11 mouse cellular contexts compared by ENCODE assay signal in genomic region chr19:53889555-53889954, GRCm38 (mm10). TPM values are rescaled to one million over a fixed set of nuclear protein-coding genes. Genes with fewer than 3 reads are reported as not detected.
DNase-seq lines count a peak whose midpoint lies in the region; ATAC-seq lines count a peak whose summit lies in the region.
"Had no signal": no experiment of that assay in that cellular context is flagged by ENCODE, and none has a peak within 500 bp of the region (broad histone marks: within the 10 kb centered on the region; RNA-seq: fewer than 3 reads in every experiment).

No protein-coding gene starts in this region.

- DNase-seq in testis, postnatal 10 days (ENCODE audit: low spot score) = peak; percentile 23
- no peak for DNase-seq in testis, postnatal 14 days (ENCODE audit: low spot score)
- peak; percentile 60 to 74 for DNase-seq in natural killer cell, adult 2 months (ENCODE audit: low spot score in 2 of 2)
- DNase-seq in MN1 (ENCODE audit: low spot score) = no peak
- no peak for DNase-seq in urinary bladder, postnatal 14 days (ENCODE audit: low spot score)
- DNase-seq in adrenal gland, adult 18-20 months (ENCODE audit: low spot score in 2 of 2) = no peak
- DNase-seq: cerebellum, postnatal 14 days; kidney, adult 18-20 months; right cerebral cortex, postnatal 25 days had no signal

- peak; percentile 12 for ATAC-seq in activated CD4-positive, CD25-positive, alpha-beta regulatory T cell, adult 4 months
- ATAC-seq: forebrain, embryonic 13.5 days had no signal

RNA-seq across cellular contexts. Expression of gene Pdcd4, which starts 2.5 kb away (rescaled TPM):
- 100 to 1,000 TPM; 479 to 707 TPM for polyA plus RNA-seq in activated CD4-positive, CD25-positive, alpha-beta regulatory T cell, adult 4 months (2017; shearing (Covaris generic))
- 10 to 100 TPM; 69.6 to 91.1 TPM for total RNA-seq in adrenal gland, adult 18-20 months (2021)

RNA-seq across cellular contexts. Expression of gene Shoc2, which starts 54.6 kb away (rescaled TPM):
- polyA plus RNA-seq in activated CD4-positive, CD25-positive, alpha-beta regulatory T cell, adult 4 months (2017; shearing (Covaris generic)) = 10 to 100 TPM; 61.5 to 66.2 TPM
- 10 to 100 TPM; 40.3 to 48.7 TPM for total RNA-seq in adrenal gland, adult 18-20 months (2021)

RNA-seq across cellular contexts. Expression of gene Bbip1, which starts 54.9 kb away (rescaled TPM):
- 100 to 1,000 TPM; 114 to 123 TPM for polyA plus RNA-seq in activated CD4-positive, CD25-positive, alpha-beta regulatory T cell, adult 4 months (2017; shearing (Covaris generic))
- total RNA-seq in adrenal gland, adult 18-20 months (2021) = 10 to 100 TPM; 21.0 to 27.3 TPM

Comparison
In these comparisons a context has a peak if more than half of its experiments do, and no peak if none do; other contexts are left out.
1. DNase-seq: peak in testis, postnatal 10 days (single experiment) and natural killer cell, adult 2 months (2 of 2); none in testis, postnatal 14 days (single experiment), MN1 (single experiment), urinary bladder, postnatal 14 days (single experiment) and adrenal gland, adult 18-20 months (0 of 2).